Mouse (Mus musculus) CH12.LX (cell line): ENCODE measurements around the gene Sp100. TPM values are rescaled to one million over a fixed set of nuclear protein-coding genes. Genes with fewer than 3 reads are reported as not detected.

Experiments used
- DNase-seq: peaks from one replicate; pipeline ENCODE4 v3.0.0-alpha.2; 2013; ENCODE audit errors: extremely low read depth
- H3K27ac ChIP-seq: 2 replicates; pipeline ENCODE4 v1.5.1; 2012; ENCODE audit warnings: low read depth, mild to moderate bottlenecking, control low read depth, moderate library complexity; ENCODE audit not compliant: insufficient read depth
- H3K27me3 ChIP-seq: replicated peaks from 2 replicates; pipeline ENCODE3; 2012; ENCODE audit warnings: inconsistent platforms
- H3K36me3 ChIP-seq, 2 experiments: replicated peaks in 1 of 2; 2 replicates each; pipeline versions ENCODE3 to v1.6.1; 2012; ENCODE audit warnings: inconsistent platforms in 1 of 2, low read length in 1 of 2, mild to moderate bottlenecking in 1 of 2, mixed read lengths in 1 of 2, moderate library complexity in 1 of 2; ENCODE audit not compliant: control insufficient read depth in 1 of 2, insufficient read depth in 1 of 2
- H3K4me1 ChIP-seq, 2 experiments: 2 replicates each; pipeline ENCODE4 v1.6.1; 2012; ENCODE audit warnings: inconsistent platforms in 1 of 2, moderate library complexity in 1 of 2; ENCODE audit not compliant: insufficient read depth in 2 of 2, control insufficient read depth in 1 of 2
- H3K4me2 ChIP-seq: 2 replicates; pipeline ENCODE4 v1.6.1; 2012; ENCODE audit warnings: low read depth, mild to moderate bottlenecking, control low read depth; ENCODE audit not compliant: poor library complexity, insufficient read depth, severe bottlenecking
- H3K4me3 ChIP-seq, 3 experiments: fragments of 150-350 bp in 1 of 3; sonication (generic) in 1 of 3; replicated peaks in 1 of 3; 2 replicates each; pipeline versions ENCODE3 to v1.5.1; 2011 to 2012; ENCODE audit warnings: low read depth in 2 of 3, low read length in 2 of 3, mild to moderate bottlenecking in 2 of 3, moderate library complexity in 2 of 3, control low read depth in 1 of 3, improper control_type of control experiment in 1 of 3, inconsistent platforms in 1 of 3, mixed read lengths in 1 of 3; ENCODE audit not compliant: poor library complexity in 1 of 3
- H3K79me2 ChIP-seq: replicated peaks from 2 replicates; pipeline ENCODE4 v1.6.1; 2012; ENCODE audit warnings: mild to moderate bottlenecking, moderate library complexity; ENCODE audit not compliant: control insufficient read depth, poor library complexity, insufficient read depth, severe bottlenecking; ENCODE audit errors: extremely low read depth
- H3K9ac ChIP-seq: 2 replicates; pipeline ENCODE4 v1.6.1; 2012; ENCODE audit warnings: low read depth, mild to moderate bottlenecking, control low read depth, moderate library complexity; ENCODE audit not compliant: insufficient read depth
- H3K9me3 ChIP-seq: replicated peaks from 2 replicates; pipeline ENCODE3; 2012; ENCODE audit warnings: low read length, inconsistent platforms, mixed read lengths
- BHLHE40 ChIP-seq: IDR thresholded peaks from 2 replicates; pipeline ENCODE4 v1.6.1; 2011; ENCODE audit warnings: mild to moderate bottlenecking, low read depth, low read length, improper control_type of control experiment
- CHD1 ChIP-seq: IDR thresholded peaks from 2 replicates; pipeline ENCODE4 v1.6.1; 2012; ENCODE audit warnings: low read depth, low read length, improper control_type of control experiment, inconsistent platforms
- CHD2 ChIP-seq: IDR thresholded peaks from 2 replicates; pipeline ENCODE4 v1.6.1; 2011; ENCODE audit warnings: low read length, improper control_type of control experiment
- CTCF ChIP-seq, 2 experiments: IDR thresholded peaks in 1 of 2; conservative IDR thresholded peaks in 1 of 2; 2 replicates each; pipeline ENCODE4 v1.5.1; 2011 to 2012; ENCODE audit warnings: low read depth in 2 of 2, low read length in 2 of 2, improper control_type of control experiment in 1 of 2, inconsistent platforms in 1 of 2, mild to moderate bottlenecking in 1 of 2, moderate library complexity in 1 of 2
- ELF1 ChIP-seq: IDR thresholded peaks from 2 replicates; pipeline ENCODE4 v1.6.1; 2014; ENCODE audit warnings: low read depth, mild to moderate bottlenecking, inconsistent platforms, low read length, improper control_type of control experiment
- EP300 ChIP-seq: IDR thresholded peaks from 2 replicates; pipeline ENCODE4 v1.6.1; 2011; ENCODE audit warnings: low read length, improper control_type of control experiment
- ETS1 ChIP-seq: conservative IDR thresholded peaks from 2 replicates; pipeline ENCODE4 v1.6.1; 2012; ENCODE audit warnings: low read depth, mild to moderate bottlenecking, inconsistent platforms, low read length, improper control_type of control experiment, moderate library complexity
- GABPA ChIP-seq: IDR thresholded peaks from 2 replicates; pipeline ENCODE4 v1.6.1; 2012; ENCODE audit warnings: low read depth, low read length, improper control_type of control experiment, inconsistent platforms; ENCODE audit not compliant: insufficient replicate concordance
- HCFC1 ChIP-seq: IDR thresholded peaks from 2 replicates; pipeline ENCODE4 v1.6.1; 2012; ENCODE audit warnings: low read depth, mild to moderate bottlenecking, inconsistent platforms, low read length, improper control_type of control experiment
- JUN ChIP-seq: IDR thresholded peaks from 2 replicates; pipeline ENCODE4 v1.6.1; 2011; ENCODE audit warnings: low read depth, mild to moderate bottlenecking, low read length, improper control_type of control experiment, moderate library complexity; ENCODE audit not compliant: insufficient read depth
- JUND ChIP-seq: conservative IDR thresholded peaks from 2 replicates; pipeline ENCODE4 v1.6.1; 2011; ENCODE audit warnings: low read depth, low read length, improper control_type of control experiment
- KAT2A ChIP-seq: IDR thresholded peaks from 2 replicates; pipeline ENCODE4 v1.6.1; 2012; ENCODE audit warnings: low read length, improper control_type of control experiment, inconsistent platforms; ENCODE audit not compliant: insufficient replicate concordance
- MAX ChIP-seq: IDR thresholded peaks from 2 replicates; pipeline ENCODE4 v1.6.1; 2011; ENCODE audit warnings: low read length, improper control_type of control experiment
- MAZ ChIP-seq: IDR thresholded peaks from 2 replicates; pipeline ENCODE4 v1.6.1; 2012; ENCODE audit warnings: low read depth, mild to moderate bottlenecking, inconsistent platforms, low read length, improper control_type of control experiment, moderate library complexity
- MEF2A ChIP-seq: IDR thresholded peaks from 2 replicates; pipeline ENCODE4 v1.6.1; 2014; ENCODE audit warnings: low read depth, mild to moderate bottlenecking, inconsistent platforms, low read length, improper control_type of control experiment, borderline replicate concordance
- MXI1 ChIP-seq: IDR thresholded peaks from 2 replicates; pipeline ENCODE4 v1.6.1; 2011; ENCODE audit warnings: mild to moderate bottlenecking, low read depth, low read length, improper control_type of control experiment
- MYC ChIP-seq: IDR thresholded peaks from 2 replicates; pipeline ENCODE4 v1.6.1; 2011; ENCODE audit warnings: low read depth, mild to moderate bottlenecking, improper control_type of control experiment, low read length
- NRF1 ChIP-seq: IDR thresholded peaks from 2 replicates; pipeline ENCODE4 v1.6.1; 2014; ENCODE audit warnings: low read depth, mild to moderate bottlenecking, inconsistent platforms, low read length, improper control_type of control experiment, moderate library complexity
- PAX5 ChIP-seq: IDR thresholded peaks from 2 replicates; pipeline ENCODE4 v1.6.1; 2012; ENCODE audit warnings: low read length, inconsistent platforms, mixed read lengths
- POLR2A ChIP-seq: IDR thresholded peaks from 2 replicates; pipeline ENCODE4 v1.6.1; 2011; ENCODE audit warnings: low read depth, mild to moderate bottlenecking, improper control_type of control experiment, low read length
- POLR2AphosphoS2 ChIP-seq: IDR thresholded peaks from 2 replicates; pipeline ENCODE4 v1.6.1; 2011; ENCODE audit warnings: low read depth, low read length, improper control_type of control experiment
- RAD21 ChIP-seq: IDR thresholded peaks from 2 replicates; pipeline ENCODE4 v1.6.1; 2011; ENCODE audit warnings: low read depth, mild to moderate bottlenecking, low read length, improper control_type of control experiment, moderate library complexity
- SIN3A ChIP-seq: IDR thresholded peaks from 2 replicates; pipeline ENCODE4 v1.6.1; 2012; ENCODE audit warnings: low read length, improper control_type of control experiment, inconsistent platforms
- SMC3 ChIP-seq: IDR thresholded peaks from 2 replicates; pipeline ENCODE4 v1.6.1; 2011; ENCODE audit warnings: low read depth, low read length, improper control_type of control experiment
- TBP ChIP-seq: conservative IDR thresholded peaks from 2 replicates; pipeline ENCODE4 v1.6.1; 2011; ENCODE audit warnings: low read depth, low read length, improper control_type of control experiment
- TCF12 ChIP-seq: IDR thresholded peaks from 2 replicates; pipeline ENCODE4 v1.6.1; 2014; ENCODE audit warnings: low read depth, mild to moderate bottlenecking, inconsistent platforms, low read length, improper control_type of control experiment
- USF1 ChIP-seq: IDR thresholded peaks from 2 replicates; pipeline ENCODE4 v1.6.1; 2014; ENCODE audit warnings: low read depth, mild to moderate bottlenecking, inconsistent platforms, low read length, improper control_type of control experiment
- USF2 ChIP-seq: conservative IDR thresholded peaks from 2 replicates; pipeline ENCODE4 v1.6.1; 2011; ENCODE audit warnings: low read depth, low read length, improper control_type of control experiment
- ZC3H11A ChIP-seq: IDR thresholded peaks from 2 replicates; pipeline ENCODE4 v1.6.1; 2012; ENCODE audit warnings: low read depth, mild to moderate bottlenecking, inconsistent platforms, low read length, improper control_type of control experiment
- ZKSCAN1 ChIP-seq: IDR thresholded peaks from 2 replicates; pipeline ENCODE4 v1.6.1; 2012; ENCODE audit warnings: low read depth, inconsistent platforms, low read length, improper control_type of control experiment, borderline replicate concordance
- ZMIZ1 ChIP-seq: IDR thresholded peaks from 2 replicates; pipeline ENCODE4 v1.6.1; 2012; ENCODE audit warnings: low read depth, mild to moderate bottlenecking, inconsistent platforms, low read length, improper control_type of control experiment
- ZNF384 ChIP-seq: IDR thresholded peaks from 2 replicates; pipeline ENCODE4 v1.6.1; 2012; ENCODE audit warnings: low read depth, low read length, improper control_type of control experiment, inconsistent platforms
- dilution Hi-C: fragments of 300-500 bp; cut with MboI; formaldehyde crosslinking; loops from 2 replicates; pipeline ENCODE4 v1.14.3; 2020; ENCODE audit warnings: low sequenced_read_pairs; ENCODE audit not compliant: extremely low pct_unique_long_range_greater_than_20kb, extremely low pct_ligation_motif_present
- in situ Hi-C: fragments of 300-500 bp; cut with MboI; formaldehyde crosslinking; loops from 3 replicates; pipeline ENCODE4 v1.14.3; 2019; ENCODE audit warnings: low sequenced_read_pairs, low pct_ligation_motif_present, low pct_unique_long_range_greater_than_20kb, mixed read lengths
- polyA plus RNA-seq: library from polyadenylated mRNA; unstranded; fragments of >175 nt; gene quantifications from 2 replicates; pipeline ENCODE4 v1.2.1, GENCODE M21; 2012; ENCODE audit warnings: low read depth; ENCODE audit not compliant: insufficient read length
- total RNA-seq, 2 experiments: library from RNA; depleted of rRNA; stranded (reverse); fragments of 300-350 nt in 1 of 2; fragments of >200 nt in 1 of 2; gene quantifications; 2 replicates each; pipeline ENCODE4 v1.2.3; 2012 to 2014

Sp100 gene
- total and polyA plus RNA-seq, 3 experiments: 24.7 to 74.0 (median 59.5) TPM

GRCm38 (mm10) chr1:85751494-85751893 is 101.7 kb downstream of the Sp100 start (continued):
- TF ChIP-seq TBP (peak; percentile 83), CTCF (conservative IDR thresholded peaks at IDR 0.05 in 1 of 2, IDR thresholded peaks at IDR 0.05 in 1 of 2; ENCODE audit: low read depth in 2 of 2, low read length in 2 of 2) (0 out of 4 replicates have a peak, but pooled peaks of 1 of the 2 experiments have one; percentile 3), SIN3A (peak; percentile 72), USF2 (peak; percentile 75), ZKSCAN1 (no peak), MXI1 (peak; percentile 97), ZC3H11A (no peak), USF1 (peak; percentile 83), TCF12 (peak; percentile 80; the same call in 1 of the 2 replicates), RAD21 (0 out of 2 replicates have a peak, but pooled peaks have one; percentile 0), MAZ (no peak), JUND (0 out of 2 replicates have a peak, but pooled peaks have one; percentile 11), PAX5 (no peak), JUN (peak; percentile 43; the same call in 1 of the 2 replicates), EP300 (no peak), HCFC1 (peak; percentile 39), CHD1 (no peak), ZNF384 (0 out of 2 replicates have a peak, but pooled peaks have one; percentile 3), BHLHE40 (peak; percentile 62), MYC (peak; percentile 98)

GRCm38 (mm10) chr1:85751932-85752680 is 102.3 kb downstream of the Sp100 start:
- Histone ChIP-seq H3K79me2 (no peaks in the 10 kb centered on the region; the same call in 1 of the 2 replicates), H3K27me3 (no peaks in the 10 kb centered on the region), H3K4me3 (peak overlapping the region; percentile 36 to 57 (median 42)), H3K27ac (peak overlapping the region; percentile 94), H3K4me1 (peaks cover 19 to 57% of the 10 kb centered on the region in 2 experiments), H3K4me2 (peak overlapping the region; percentile 52), H3K9ac (peak overlapping the region; percentile 72), H3K36me3 (peaks cover 4 to 15% of the 10 kb centered on the region in 2 experiments), H3K9me3 (no peaks in the 10 kb centered on the region)
- in situ Hi-C loops: loop anchor here (5.0 kb wide), 3 partner anchors 40 to 255 kb away; partner anchors contain the start of gene Cab39
- dilution Hi-C loops: no loop called here
- DNase-seq: peak; percentile 77
- TF ChIP-seq ELF1: 0 out of 2 replicates have a peak, but pooled peaks have one; percentile 11
- TF ChIP-seq POLR2A: peak; percentile 29; the same call in 1 of the 2 replicates
- no peak; the same call in 1 of the 2 replicates for TF ChIP-seq MAX
- TF ChIP-seq TCF12: peak; percentile 44; the same call in 1 of the 2 replicates
- no peak for TF ChIP-seq JUN
- TF ChIP-seq NRF1: no peak
- no peak for TF ChIP-seq USF1
- no peak for TF ChIP-seq EP300
- no peak for TF ChIP-seq MEF2A
- no peak for TF ChIP-seq CTCF (conservative IDR thresholded peaks at IDR 0.05 in 1 of 2, IDR thresholded peaks at IDR 0.05 in 1 of 2; ENCODE audit: low read depth in 2 of 2, low read length in 2 of 2)
- TF ChIP-seq KAT2A: no peak
- no peak for TF ChIP-seq PAX5
- peak; percentile 87; the same call in 1 of the 2 replicates for TF ChIP-seq SIN3A
- TF ChIP-seq HCFC1: peak; percentile 66
- TF ChIP-seq SMC3: no peak
- TF ChIP-seq TBP: 0 out of 2 replicates have a peak, but pooled peaks have one; percentile 49
- TF ChIP-seq MAZ: peak; percentile 35; the same call in 1 of the 2 replicates
- TF ChIP-seq ZC3H11A: no peak
- no peak for TF ChIP-seq ETS1
- TF ChIP-seq GABPA: no peak
- TF ChIP-seq POLR2AphosphoS2: no peak
- no peak; the same call in 1 of the 2 replicates for TF ChIP-seq ZMIZ1
- peak; percentile 72 for TF ChIP-seq CHD2
- TF ChIP-seq ZNF384: no peak
- TF ChIP-seq ZKSCAN1: no peak
